Mouse (Mus musculus) bone marrow, adult 2 months (tissue): ENCODE measurements around the gene Myo16.

Experiments used
- CTCF ChIP-seq: fragments of 200-500 bp; IDR thresholded peaks from 2 replicates; pipeline ENCODE4 v1.5.1; 2011; ENCODE audit warnings: low read length, control low read depth; ENCODE audit not compliant: control insufficient read depth, insufficient read depth
- POLR2A ChIP-seq: fragments of 200-500 bp; IDR thresholded peaks from 2 replicates; pipeline ENCODE4 v1.6.1; 2011; ENCODE audit warnings: low read depth, mild to moderate bottlenecking, control low read depth, low read length, borderline replicate concordance; ENCODE audit not compliant: control insufficient read depth

GRCm38 (mm10) chr8:10415885-10416284 is 262.2 kb downstream of the Myo16 start:
- TF ChIP-seq CTCF, result no peak
- TF ChIP-seq POLR2A, result no peak
